Mouse (Mus musculus) midbrain, embryonic 10.5 days (tissue): ENCODE data around the gene Rnf157. TPM values are rescaled to one million over a fixed set of nuclear protein-coding genes. Genes with fewer than 3 reads are reported as not detected.

Experiments
- DNase-seq: peaks from one replicate; pipeline ENCODE4 v3.0.0-alpha.2; 2017; ENCODE audit warnings: low spot score
- H3K27ac ChIP-seq: fragments of 300-500 bp; sonication (generic); replicated peaks from 2 replicates; pipeline ENCODE4 v1.5.1; 2016; ENCODE audit warnings: mild to moderate bottlenecking
- H3K27me3 ChIP-seq: fragments of 300-500 bp; sonication (generic); 2 replicates; pipeline ENCODE4 v1.6.1; 2016; ENCODE audit warnings: low read depth, mild to moderate bottlenecking; ENCODE audit not compliant: poor library complexity, severe bottlenecking
- H3K36me3 ChIP-seq: fragments of 300-500 bp; sonication (generic); 2 replicates; pipeline ENCODE4 v1.6.1; 2016; ENCODE audit warnings: mild to moderate bottlenecking, moderate library complexity
- H3K4me1 ChIP-seq: fragments of 300-500 bp; sonication (generic); 2 replicates; pipeline ENCODE4 v1.6.1; 2016
- H3K4me3 ChIP-seq: fragments of 300-500 bp; sonication (generic); 2 replicates; pipeline ENCODE4 v1.5.1; 2016; ENCODE audit warnings: mild to moderate bottlenecking, moderate library complexity
- H3K9me3 ChIP-seq: fragments of 300-500 bp; sonication (generic); replicated peaks from 2 replicates; pipeline ENCODE4 v1.6.1; 2016; ENCODE audit warnings: mild to moderate bottlenecking
- WGBS: fragments of 180-500 bp; shearing (Covaris S2); methylation state at CpG from one replicate; pipeline ENCODE4 v1.1.7; 2016; 5-methylcytosine and 5-hydroxymethylcytosine counted together
- polyA plus RNA-seq: library from polyadenylated mRNA; unstranded; fragments of >200 nt; fragmentation: Nextera tagmentation; extraction: Ambion mirVana; gene quantifications from 2 replicates; pipeline ENCODE4 v1.2.1, GENCODE M21; 2016

Rnf157 gene
- polyA plus RNA-seq, 1 experiment from 2014 or later, result 5.3 TPM

- Histone ChIP-seq H3K36me3 (peaks cover 46% of the 10 kb centered on the region), H3K9me3 (no peaks in the 10 kb centered on the region), H3K27ac (no peak overlapping the region; the same call in 1 of the 2 replicates), H3K4me3 (no peak overlapping the region), H3K4me1 (peaks cover 58% of the 10 kb centered on the region), H3K27me3 (no peaks in the 10 kb centered on the region)
- no peak for DNase-seq
- WGBS, result 89% methylated on average over 7 of the region's 7 CpGs
These were observed 27.7 kb upstream of the Rnf157 start for GRCm38 (mm10) chr11:116440408-116441068.

GRCm38 (mm10) chr11:116439269-116440240, 26.7 kb upstream of the Rnf157 start:
- WGBS, result 87% methylated on average over 19 of the region's 19 CpGs
- H3K4me1 ChIP-seq, result peaks cover 55% of the 10 kb centered on the region
- no peaks in the 10 kb centered on the region for H3K9me3 ChIP-seq
- H3K27me3 ChIP-seq, result no peaks in the 10 kb centered on the region
- H3K4me3 ChIP-seq, result no peak overlapping the region
- no peak overlapping the region for H3K27ac ChIP-seq
- peaks cover 49% of the 10 kb centered on the region for H3K36me3 ChIP-seq
- DNase-seq, result no peak

GRCm38 (mm10) chr11:116437541-116437940, 24.7 kb upstream of the Rnf157 start:
- DNase-seq, result no peak
- Histone ChIP-seq H3K9me3 (no peaks in the 10 kb centered on the region), H3K4me1 (peaks cover 47% of the 10 kb centered on the region), H3K27me3 (peaks cover under 1% of the 10 kb centered on the region; the same call in 1 of the 2 replicates), H3K4me3 (peak overlapping the region; percentile 95; the same call in 1 of the 2 replicates), H3K27ac (peak overlapping the region; percentile 61; the same call in 1 of the 2 replicates), H3K36me3 (peaks cover 49% of the 10 kb centered on the region)
- WGBS, result 86% methylated on average over 11 of the region's 11 CpGs

- Histone ChIP-seq H3K27me3 (peaks cover 8% of the 10 kb centered on the region; the same call in 1 of the 2 replicates), H3K9me3 (no peaks in the 10 kb centered on the region), H3K4me3 (peak overlapping the region; percentile 95; the same call in 1 of the 2 replicates), H3K36me3 (peaks cover 49% of the 10 kb centered on the region), H3K27ac (peak overlapping the region; percentile 61), H3K4me1 (peaks cover 48% of the 10 kb centered on the region)
- WGBS, result 71% methylated on average over 4 of the region's 4 CpGs
- no peak for DNase-seq
These were observed 24.0 kb upstream of the Rnf157 start for GRCm38 (mm10) chr11:116436725-116437331.

- Histone ChIP-seq H3K4me3 (peak overlapping the region; percentile 95), H3K27ac (peak overlapping the region; percentile 61), H3K4me1 (peaks cover 49% of the 10 kb centered on the region), H3K36me3 (peaks cover 49% of the 10 kb centered on the region), H3K9me3 (no peaks in the 10 kb centered on the region), H3K27me3 (peaks cover 14% of the 10 kb centered on the region; the same call in 1 of the 2 replicates)
- 83% methylated on average over 5 of the region's 5 CpGs for WGBS
- no peak for DNase-seq
These were observed 23.3 kb upstream of the Rnf157 start for GRCm38 (mm10) chr11:116435992-116436724.

GRCm38 (mm10) chr11:116434967-116435752, 22.3 kb upstream of the Rnf157 start:
- H3K27ac ChIP-seq, result peak overlapping the region; percentile 97
- DNase-seq, result no peak
- H3K9me3 ChIP-seq, result no peaks in the 10 kb centered on the region
- 53% methylated on average over 12 of the region's 12 CpGs for WGBS
- peaks cover 57% of the 10 kb centered on the region for H3K4me1 ChIP-seq
- H3K36me3 ChIP-seq, result peaks cover 42% of the 10 kb centered on the region
- peaks cover 15% of the 10 kb centered on the region; the same call in 1 of the 2 replicates for H3K27me3 ChIP-seq
- H3K4me3 ChIP-seq, result peak overlapping the region; percentile 95

- Histone ChIP-seq H3K27ac (peak overlapping the region; percentile 97), H3K4me3 (peak overlapping the region; percentile 95), H3K4me1 (peaks cover 58% of the 10 kb centered on the region), H3K36me3 (peaks cover 36% of the 10 kb centered on the region), H3K9me3 (no peaks in the 10 kb centered on the region), H3K27me3 (peaks cover 15% of the 10 kb centered on the region; the same call in 1 of the 2 replicates)
- WGBS, result under 1% methylated on average over 37 of the region's 67 CpGs
- peak; percentile 75 for DNase-seq
These were observed 21.6 kb upstream of the Rnf157 start for GRCm38 (mm10) chr11:116434287-116434966.

- peaks cover 28% of the 10 kb centered on the region for H3K36me3 ChIP-seq
- WGBS, result 2% methylated on average over 66 of the region's 66 CpGs
- H3K4me1 ChIP-seq, result peaks cover 62% of the 10 kb centered on the region
These were observed 20.8 kb upstream of the Rnf157 start, which contains the start of gene Ubald2 for GRCm38 (mm10) chr11:116433356-116434286. Gene Ubald2, plus strand, starts transcription at chr11:116434094.

GRCm38 (mm10) chr11:116432593-116433355, 19.9 kb upstream of the Rnf157 start:
- Histone ChIP-seq H3K36me3 (peaks cover 25% of the 10 kb centered on the region), H3K4me1 (peaks cover 62% of the 10 kb centered on the region), H3K27me3 (peaks cover 15% of the 10 kb centered on the region; the same call in 1 of the 2 replicates), H3K9me3 (no peaks in the 10 kb centered on the region), H3K4me3 (0 out of 2 replicates have a peak overlapping the region, but pooled peaks have one; percentile 95), H3K27ac (peak overlapping the region; percentile 97)
- DNase-seq, result no peak
- WGBS, result 61% methylated on average over 8 of the region's 8 CpGs

More at GRCm38 (mm10) chr11:116433356-116434286, 20.8 kb upstream of the Rnf157 start, which contains the start of gene Ubald2:
- Histone ChIP-seq H3K27ac (peak within 1 kb of the TSS; percentile 97), H3K4me3 (peak within 1 kb of the TSS; percentile 95), H3K27me3 (peaks cover 15% of the 10 kb centered on the region; the same call in 1 of the 2 replicates), H3K9me3 (no peaks in the 10 kb centered on the region)
- DNase-seq, result peak; percentile 100
